Mouse (Mus musculus): ENCODE results near the gene Smyd3.

Smyd3 gene

DNA sequence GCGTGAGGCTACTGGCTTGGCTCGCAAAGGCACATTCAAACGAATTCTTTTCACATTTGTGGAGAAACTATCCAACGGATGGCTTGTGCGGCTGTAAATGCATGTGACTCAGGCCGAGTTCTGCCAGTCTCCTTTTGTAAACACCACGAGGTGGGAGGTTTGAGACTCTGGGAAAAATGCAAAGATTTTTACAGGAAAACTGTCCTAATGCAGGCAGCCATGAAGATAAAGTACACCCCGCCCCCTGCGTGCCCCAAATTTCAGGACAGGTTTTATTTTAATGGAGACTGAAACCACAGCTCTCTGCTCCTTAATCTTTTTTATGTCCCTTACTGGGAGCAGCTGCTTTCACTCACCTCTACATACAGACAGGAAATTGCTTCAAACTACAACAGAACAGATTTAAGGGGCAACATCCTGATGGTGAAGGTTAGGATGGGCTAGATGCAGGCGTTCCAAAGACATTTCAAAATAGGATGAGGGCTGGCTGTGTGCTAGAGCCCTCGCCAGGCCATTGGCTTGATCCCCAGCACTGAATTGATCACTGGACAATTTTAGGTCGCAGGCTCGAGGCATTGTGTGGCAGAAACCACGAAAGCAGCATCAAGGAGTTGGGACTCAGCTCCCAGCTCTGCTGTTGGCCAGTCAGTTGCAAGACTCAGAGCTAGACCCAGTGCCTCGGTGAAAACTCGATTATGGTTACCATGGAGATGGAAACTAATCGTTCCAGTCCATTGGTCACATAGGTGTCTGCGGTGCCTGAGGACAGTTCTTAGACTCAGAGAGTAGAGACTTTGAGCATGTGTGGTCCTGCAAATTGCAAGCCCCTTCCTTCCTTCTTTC lies 457.5 kb downstream of the Smyd3 start:
- no peak for DNase-seq (ENCODE audit: low spot score)

GRCm38 (mm10) chr1:179059286-179060112 lies 458.3 kb downstream of the Smyd3 start:
- no peak for DNase-seq (ENCODE audit: low spot score)

DNA sequence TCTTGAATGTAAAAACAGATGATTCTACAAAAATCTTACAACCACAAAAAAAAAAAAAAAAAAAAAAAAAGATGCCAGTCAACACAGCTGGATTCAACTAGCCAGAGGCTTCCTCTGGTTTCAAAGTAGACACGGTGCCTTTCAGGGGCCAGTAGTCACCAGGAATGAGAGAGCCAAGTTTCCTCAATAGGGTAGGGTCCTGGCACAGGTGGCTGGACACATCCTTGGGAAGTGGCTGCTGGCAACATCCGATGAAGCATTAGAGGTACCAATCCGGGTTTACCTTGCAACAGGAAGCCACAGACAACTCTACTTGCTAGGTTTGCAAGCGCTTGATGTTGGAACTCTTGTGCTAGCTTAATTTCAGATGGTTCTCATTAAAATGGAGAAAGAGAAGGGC lies 459.2 kb downstream of the Smyd3 start:
- no peak for DNase-seq (ENCODE audit: low spot score)

GRCm38 (mm10) chr1:179055760-179056159 lies 462.1 kb downstream of the Smyd3 start:
- DNase-seq (ENCODE audit: low spot score): no peak

DNA sequence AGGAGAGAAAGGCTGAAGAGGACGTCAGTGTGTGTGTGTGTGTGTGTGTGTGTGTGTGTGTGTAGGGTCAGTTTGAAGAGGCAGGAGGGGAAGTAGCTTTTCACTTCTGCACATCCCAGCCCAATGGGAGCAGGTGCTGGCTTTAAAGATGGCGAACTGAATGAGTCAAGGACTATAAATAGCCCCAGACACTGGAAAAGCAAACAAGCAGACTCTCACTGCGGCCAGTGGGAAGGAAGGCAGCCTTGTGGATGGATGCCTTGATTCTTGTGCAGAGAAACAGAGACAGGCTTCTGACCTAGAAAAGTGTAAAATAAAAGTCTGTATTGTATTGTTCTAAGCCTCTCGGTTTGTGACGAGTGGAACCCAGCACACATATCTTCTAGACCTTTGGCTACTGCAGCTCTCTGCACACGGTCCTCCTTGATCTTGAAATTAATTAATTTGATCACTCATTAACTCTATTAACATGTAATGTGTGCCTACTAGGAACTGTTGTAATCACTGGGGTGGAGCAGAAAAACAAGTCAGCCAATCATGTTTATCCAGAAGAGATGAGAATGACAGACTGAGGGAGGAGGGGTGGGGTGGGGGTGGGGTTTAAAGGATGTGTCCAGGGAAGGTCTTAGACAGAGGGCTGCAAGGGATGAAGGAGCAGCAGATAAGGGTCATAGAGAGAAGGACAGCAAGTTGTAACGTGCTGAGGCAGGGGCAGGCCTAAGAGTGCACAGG lies 463.3 kb downstream of the Smyd3 start:
- no peak for DNase-seq (ENCODE audit: low spot score)

GRCm38 (mm10) chr1:179052545-179053180 lies 465.2 kb downstream of the Smyd3 start:
- no peak for DNase-seq (ENCODE audit: low spot score)

DNA sequence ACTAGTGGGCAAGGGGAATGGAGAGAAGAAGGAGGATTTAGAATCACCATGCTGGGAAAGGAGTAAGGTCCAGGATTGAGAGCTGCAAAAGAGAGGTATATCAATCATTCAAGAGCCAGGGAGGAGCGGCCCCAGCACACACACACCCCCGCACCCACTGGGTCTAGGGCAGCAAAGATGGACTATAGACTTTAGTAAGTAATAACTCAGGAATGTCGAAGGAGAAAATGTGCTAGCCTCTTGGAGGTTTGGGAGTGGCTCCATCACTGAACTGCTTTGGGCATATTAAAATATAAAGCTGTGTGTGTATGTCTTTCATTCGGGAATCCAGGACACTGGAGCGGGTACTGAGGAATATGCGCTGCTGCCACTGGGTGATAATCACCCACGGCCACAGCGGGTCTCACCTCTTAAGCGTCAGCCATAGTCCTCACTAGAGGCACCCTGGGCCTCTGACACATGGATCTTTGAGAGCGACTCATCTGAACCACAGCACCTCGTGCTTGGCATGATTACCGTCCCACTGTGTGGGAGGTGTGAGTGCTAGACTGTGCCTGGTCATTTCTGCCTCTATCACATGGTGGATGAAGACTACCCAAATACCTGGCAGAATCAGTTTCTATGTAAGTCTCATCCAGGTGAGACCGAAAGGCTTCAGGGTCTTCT lies 469.8 kb downstream of the Smyd3 start:
- no peak for DNase-seq (ENCODE audit: low spot score)

DNA sequence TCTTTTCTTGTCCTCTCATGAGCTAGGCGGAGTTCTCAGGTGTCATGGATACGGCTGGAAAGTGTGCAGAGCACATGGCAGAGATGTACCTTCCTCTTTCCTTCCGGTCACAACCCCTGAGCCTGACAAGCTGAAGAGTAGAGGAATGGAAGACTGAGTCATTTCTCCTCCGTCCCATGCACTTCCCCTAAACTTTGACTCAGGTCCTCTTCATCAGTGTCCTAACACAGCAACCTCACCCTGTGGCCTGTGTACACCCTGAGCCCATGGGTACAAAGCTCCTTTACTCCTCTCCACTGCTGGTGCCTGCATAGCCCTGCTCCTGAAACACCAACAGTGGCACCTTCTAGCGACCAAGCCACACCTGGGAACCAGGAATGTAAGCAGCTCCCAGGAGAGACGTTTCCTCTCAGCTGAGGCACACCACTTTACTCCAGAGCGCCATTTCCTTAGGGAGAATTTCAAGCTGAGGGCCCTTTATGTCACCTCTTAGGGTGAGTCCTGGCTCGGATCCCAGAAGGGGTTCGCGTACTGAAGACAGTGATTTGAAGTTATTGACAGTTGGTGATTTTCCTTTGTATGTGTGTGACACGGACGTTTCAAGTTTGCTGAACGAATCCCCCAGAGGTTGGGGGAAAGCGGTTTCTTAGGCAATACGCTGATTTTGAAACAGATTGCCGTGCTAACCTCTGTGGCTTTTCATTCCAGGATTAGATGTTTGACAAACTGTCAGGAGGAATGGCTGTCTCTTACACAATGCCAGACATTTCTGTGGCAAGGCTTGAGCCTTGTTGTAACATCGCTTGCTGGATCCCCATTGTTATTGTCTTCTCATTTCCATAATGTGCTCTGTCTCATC lies 471.8 kb downstream of the Smyd3 start:
- no peak for DNase-seq (ENCODE audit: low spot score)

GRCm38 (mm10) chr1:179044165-179044564 lies 473.7 kb downstream of the Smyd3 start:
- no peak for DNase-seq (ENCODE audit: low spot score)

- DNase-seq (ENCODE audit: low spot score): no peak
Observed at GRCm38 (mm10) chr1:179043644-179044043, 474.2 kb downstream of the Smyd3 start.

GRCm38 (mm10) chr1:179041905-179042337 lies 475.9 kb downstream of the Smyd3 start:
- peak; percentile 17 for DNase-seq (ENCODE audit: low spot score)

DNA sequence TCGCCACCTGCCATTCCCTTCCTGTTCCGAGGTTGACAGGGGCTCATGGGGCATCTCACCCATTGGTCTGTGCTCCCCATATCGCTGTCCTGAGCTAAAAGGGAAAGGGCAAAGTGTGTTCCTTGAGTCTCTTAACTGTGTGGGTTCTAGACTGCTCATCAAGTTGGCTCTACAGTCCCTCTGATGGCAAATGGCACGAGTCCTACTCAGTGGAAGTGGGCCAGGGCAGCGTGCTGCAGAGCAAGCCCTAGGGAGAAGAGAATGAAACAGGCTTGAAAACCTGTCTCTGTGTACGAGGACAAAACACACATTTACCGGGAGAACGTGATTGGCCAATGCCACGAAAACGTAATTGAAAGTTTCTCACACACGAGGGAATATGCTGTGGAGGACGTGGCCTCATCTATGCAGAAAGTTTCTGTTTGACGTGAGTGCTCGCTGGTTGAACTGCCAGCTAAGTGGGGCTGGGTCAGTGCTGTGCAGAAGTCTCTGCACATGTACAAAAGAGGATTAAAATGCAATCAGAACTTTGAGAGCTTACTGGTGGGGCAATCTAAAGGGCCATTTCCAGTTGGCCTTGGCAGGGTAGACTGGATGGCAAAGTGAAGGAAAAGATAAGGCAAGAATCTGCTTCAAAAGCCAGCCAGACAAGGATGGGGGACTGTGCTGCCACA lies 476.5 kb downstream of the Smyd3 start:
- no peak for DNase-seq (ENCODE audit: low spot score)

DNA sequence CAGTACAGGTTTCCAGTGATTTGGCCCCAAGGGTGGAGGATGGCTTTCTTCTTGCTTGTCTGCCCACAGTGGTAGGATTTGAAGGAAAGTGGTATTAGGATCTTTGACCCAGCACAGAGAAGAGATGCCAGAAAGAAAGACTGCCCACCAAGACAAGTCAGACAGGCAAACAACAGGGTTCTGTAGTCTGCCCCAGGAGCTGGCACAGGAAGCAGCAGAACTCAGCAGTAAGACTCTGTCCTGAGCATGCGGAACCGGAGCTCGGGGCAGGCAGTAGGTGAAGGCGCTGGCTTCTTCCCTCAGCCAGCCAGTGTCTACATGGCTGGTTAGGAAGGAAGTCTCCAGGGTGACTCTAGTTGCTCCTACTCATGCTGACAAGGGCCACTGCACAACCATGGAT lies 479.0 kb downstream of the Smyd3 start:
- no peak for DNase-seq (ENCODE audit: low spot score)

DNA sequence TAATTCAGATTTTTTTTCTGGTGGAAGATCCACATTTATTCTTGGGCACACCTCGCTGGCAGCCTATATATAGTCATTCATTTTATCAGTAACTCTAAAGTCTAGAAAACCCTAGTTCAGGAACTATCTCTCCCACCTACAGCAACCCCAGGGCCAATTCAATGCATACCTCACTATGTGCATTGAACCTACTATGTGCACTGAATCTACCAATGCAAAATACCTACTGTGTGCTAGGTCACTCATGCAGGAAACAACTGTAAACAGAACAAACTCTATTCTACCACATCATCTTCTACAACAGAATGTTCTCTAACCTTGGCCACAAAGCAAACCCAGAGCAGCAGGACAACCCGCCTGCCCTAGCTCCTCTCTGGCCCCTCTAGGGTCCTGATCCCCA lies 484.9 kb downstream of the Smyd3 start:
- no peak for DNase-seq (ENCODE audit: low spot score)

DNA sequence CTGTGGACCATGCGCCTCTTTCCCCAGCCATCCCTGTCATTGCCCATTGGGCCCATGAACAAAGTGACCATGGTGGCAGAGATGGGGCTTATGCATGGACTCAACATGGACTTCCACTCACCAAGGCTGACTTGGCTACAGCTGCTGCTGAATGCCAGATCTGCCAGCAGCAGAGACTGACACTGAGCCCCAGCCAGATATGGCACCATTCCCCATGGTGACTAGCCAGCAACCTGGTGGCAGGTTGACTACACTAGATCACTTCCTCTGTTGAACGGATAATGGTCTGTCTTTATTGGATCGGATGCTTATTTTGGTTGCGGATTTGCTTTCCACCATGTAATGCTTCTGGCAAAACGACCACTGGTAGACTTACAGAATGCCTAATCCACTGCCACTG lies 486.3 kb downstream of the Smyd3 start:
- no peak for DNase-seq (ENCODE audit: low spot score)

- DNase-seq (ENCODE audit: low spot score): no peak
Observed at GRCm38 (mm10) chr1:179026614-179027013, 491.2 kb downstream of the Smyd3 start.

DNA sequence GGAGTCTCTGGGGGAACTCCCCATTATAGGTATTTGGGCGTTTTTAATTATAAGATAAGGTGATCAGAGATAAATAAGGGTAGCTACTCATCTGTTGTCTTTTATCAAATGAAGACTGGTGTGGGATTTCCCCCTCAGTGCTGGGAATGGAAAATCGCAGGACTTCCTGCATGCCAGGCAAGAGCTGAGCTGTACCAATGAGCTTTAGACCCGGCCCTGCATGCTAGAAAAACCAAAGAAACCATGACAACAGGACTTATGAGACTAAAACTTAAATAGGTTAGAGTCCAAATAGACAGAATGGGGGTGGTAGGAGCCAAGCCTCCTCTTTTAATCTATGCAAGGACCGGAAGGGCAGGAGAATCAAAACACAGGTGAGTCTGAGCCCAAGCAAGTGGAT lies 492.7 kb downstream of the Smyd3 start:
- no peak for DNase-seq (ENCODE audit: low spot score)

GRCm38 (mm10) chr1:179023486-179023885 lies 494.4 kb downstream of the Smyd3 start:
- no peak for DNase-seq (ENCODE audit: low spot score)

GRCm38 (mm10) chr1:179017428-179017827 lies 500.4 kb downstream of the Smyd3 start:
- no peak for DNase-seq (ENCODE audit: low spot score)

DNA sequence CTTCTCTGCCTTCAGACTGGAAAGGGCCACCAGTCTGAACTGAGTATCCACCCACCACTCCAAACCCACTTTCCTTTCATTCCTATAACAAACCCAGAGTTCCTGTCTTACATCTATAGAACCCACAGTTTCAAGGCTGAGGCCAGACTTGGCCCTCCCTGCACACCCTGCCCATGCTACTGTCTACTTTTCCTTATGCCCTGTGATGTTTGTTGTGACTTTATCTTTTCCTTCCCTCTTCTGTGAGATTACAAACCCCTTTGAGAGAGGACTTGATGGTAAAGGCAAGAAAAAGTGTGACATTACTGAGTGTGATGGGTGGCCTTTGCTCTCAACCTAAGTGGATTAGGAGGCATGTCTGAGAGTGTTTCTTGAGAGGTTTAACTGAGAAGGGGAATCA lies 504.8 kb downstream of the Smyd3 start:
- DNase-seq (ENCODE audit: low spot score): no peak

Data from urinary bladder, postnatal 25 days (tissue).